Mouse (Mus musculus) heart, postnatal 0 days (tissue): ENCODE measurements around the gene Saysd1.

Experiments
- CTCF ChIP-seq: IDR thresholded peaks from 2 replicates; pipeline ENCODE4 v1.5.1; 2016; ENCODE audit warnings: antibody characterized with exemption, control low read depth, low read depth
- EP300 ChIP-seq: IDR thresholded peaks from 2 replicates; pipeline ENCODE4 v1.6.1; 2016; ENCODE audit warnings: antibody characterized with exemption, low read depth

- TF ChIP-seq CTCF (no peak), EP300 (no peak)
Measured at GRCm38 (mm10) chr14:20047814-20048480, 90.4 kb downstream of the Saysd1 start.
